Mouse (Mus musculus): ENCODE data around the gene Afmid.
A peak's percentile ranks its signal among the peaks of the same experiment; 100 is the strongest.
"Not testable (repeated sequence)": the region's sequence is repeated elsewhere in the genome, so short reads cannot be mapped to it uniquely, and the experiment has no call there.

The Afmid gene

DNA sequence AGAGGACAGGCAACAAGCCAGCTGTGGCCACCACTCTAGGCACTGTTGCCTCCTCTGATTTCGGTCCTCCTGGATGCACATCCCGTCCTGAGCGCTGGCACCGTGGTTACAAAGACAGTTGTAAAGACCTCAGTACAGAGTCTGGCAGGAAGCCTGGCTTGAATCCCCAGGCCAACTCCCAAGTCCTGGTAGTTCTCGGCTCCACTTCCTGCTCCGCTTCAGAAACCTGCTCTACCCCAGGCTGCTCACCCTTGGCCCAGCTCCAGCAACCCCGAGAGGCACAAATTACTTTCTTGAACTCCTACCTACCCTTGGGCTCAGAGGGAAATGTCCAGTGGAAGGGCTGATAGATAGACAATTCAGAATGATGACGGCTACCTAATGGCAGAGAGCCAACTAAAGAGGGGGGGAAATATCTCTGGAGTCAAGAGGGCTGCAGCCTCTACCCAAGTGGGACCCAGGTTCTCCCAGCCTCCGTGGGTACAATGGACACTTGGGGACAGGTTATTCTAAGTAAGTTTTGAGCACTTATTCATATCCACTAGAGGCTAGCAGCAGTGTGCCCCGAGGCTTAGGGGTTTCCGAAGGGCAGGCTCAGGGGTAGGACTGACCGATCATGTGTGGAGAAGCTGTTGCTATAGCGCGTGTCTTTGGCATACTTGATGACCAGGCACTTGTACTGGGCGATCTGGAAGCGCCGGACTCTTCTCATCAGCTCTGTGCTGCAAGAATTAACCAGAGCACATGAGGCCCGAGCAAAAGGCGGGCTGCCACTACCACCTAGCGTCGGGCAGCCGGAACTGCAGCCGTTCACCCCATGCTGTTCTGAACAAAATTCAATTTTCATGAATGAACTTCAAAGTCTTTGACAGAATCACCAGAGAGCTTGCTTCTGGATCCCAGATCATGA, 1.4 kb upstream of the Afmid start:
- peak; percentile 74 to 86 for DNase-seq (ENCODE audit: low spot score in 2 of 2)

DNA sequence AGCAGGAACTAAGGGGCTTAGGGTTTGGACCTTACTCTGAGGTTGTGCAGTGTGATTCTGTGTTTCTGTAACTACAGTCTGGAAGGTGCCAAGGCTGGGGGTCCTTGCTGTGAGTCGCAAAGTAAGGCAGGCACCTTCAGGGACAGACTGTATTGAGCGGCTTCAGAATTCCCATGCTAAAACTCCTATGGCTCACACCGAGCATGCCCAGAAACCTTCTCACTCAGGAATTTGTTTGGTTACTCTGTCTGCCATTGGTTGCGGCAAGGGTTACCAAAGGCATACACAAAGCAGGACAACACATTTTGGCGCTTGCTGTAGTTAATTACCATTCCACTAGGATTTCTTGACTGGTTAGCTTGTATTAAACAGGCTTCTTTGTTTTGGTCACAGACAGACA, 440 bp downstream of the Afmid start:
- DNase-seq (ENCODE audit: low spot score in 2 of 2): no peak

DNA sequence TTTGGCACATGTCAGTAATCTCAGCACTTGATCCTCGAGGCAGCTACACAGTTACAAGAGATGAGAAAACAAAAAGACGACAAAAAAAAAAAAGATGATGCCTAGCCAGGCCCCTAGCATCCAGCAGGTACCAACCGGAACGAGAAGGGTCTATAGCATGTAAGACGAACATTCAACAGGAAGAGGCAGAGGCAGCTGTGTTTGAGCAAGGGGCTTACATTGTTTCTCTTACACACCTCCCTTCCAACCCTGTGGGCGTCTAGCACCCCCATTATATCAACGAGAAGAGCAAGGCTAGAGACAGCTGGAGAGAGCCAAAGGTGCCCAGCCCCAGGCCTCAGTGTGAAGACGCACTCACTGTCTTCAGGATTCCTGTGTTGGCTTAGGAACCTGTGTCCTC, 1.2 kb downstream of the Afmid start:
- DNase-seq (ENCODE audit: low spot score in 2 of 2): no peak

DNA sequence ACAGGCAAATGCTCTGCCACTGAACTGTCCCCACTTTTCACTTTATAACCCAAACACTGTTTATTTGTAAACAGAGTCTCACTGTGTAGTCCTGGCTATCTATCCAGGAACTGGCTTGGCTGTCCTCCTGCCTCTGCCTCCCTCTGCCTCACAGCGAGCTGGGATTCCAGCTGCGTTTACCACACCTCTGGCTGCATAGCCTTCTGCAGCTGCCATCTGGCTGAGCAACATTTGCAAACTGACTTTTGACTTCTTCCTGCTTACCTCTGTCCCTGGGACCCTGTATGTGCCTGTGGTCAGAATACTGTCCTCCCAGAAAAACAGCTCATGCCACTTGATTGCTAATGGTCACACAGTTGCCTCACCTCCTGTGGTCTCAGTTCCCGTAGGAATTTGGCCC, 1.7 kb downstream of the Afmid start:
- DNase-seq (ENCODE audit: low spot score in 2 of 2): no peak

DNA sequence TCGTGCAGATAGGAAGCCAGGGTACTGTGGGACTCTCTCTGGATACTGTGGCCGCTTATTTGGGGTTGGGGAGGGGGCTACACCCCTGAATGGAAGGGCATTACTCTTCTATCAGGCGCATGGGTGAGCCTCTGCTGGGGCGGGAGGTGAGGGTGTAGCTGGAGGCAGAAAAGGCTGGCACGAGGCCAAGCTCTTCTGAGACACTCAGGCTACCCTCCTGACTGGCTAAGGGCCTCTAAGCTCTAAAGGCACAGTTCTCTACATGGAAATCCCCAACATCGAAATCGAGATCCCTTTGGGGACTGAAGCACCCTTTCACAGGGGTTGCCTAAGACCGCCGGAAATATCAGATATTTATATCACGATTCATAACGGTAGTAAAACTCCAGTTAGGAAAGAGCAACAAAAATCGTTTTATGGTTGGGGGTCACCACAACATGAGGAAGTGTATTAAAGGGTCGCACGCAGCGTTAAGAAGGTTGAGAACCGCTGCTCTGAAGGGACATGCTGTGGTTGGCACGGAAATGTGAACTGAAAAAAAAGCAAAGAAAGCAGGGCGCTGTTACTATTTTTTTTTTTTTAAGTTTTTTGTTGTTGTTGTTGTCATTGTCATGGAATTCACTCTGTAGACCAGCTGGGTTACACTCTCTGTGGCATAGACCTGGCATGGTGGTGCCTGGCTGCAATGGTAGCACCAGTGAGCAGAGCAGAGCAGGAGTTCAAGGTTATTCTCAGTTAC, 2.6 kb downstream of the Afmid start:
- no peak for DNase-seq (ENCODE audit: low spot score in 2 of 2)

DNA sequence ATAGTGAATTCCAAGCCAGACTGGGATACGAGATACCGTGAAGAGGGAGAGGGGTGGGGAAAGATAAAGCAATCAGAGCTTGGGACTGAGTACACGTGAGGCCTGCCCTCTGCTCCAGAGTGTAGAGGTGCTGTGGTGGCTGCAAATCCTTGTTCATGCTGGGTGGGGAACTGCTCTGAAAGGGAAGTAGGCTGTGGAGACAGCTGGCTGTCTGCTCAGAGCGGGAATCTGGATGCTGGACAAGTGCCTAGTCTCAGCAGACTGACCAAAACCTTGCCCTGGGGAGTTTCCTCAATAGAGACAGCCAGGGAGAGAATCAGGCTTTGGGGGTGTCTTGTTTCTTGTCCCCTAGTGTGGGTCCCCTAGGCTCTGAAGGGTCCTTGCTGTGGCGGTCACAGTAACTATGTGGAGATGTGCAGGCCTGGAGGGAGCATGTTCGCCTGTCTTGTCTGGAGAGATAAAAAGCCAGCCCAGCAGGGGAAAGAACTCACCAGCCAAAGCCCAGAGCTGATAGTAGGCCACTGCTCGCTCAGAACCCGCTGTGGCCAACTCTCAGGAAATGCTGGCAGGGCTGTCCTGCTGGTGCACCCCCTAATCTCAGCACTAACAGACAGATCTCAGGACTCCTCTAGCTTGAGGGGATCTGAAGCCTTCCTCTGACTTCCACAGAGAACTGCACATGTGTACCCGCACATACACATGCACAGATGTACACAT, 3.3 kb downstream of the Afmid start:
- DNase-seq (ENCODE audit: low spot score in 2 of 2): no peak

DNA sequence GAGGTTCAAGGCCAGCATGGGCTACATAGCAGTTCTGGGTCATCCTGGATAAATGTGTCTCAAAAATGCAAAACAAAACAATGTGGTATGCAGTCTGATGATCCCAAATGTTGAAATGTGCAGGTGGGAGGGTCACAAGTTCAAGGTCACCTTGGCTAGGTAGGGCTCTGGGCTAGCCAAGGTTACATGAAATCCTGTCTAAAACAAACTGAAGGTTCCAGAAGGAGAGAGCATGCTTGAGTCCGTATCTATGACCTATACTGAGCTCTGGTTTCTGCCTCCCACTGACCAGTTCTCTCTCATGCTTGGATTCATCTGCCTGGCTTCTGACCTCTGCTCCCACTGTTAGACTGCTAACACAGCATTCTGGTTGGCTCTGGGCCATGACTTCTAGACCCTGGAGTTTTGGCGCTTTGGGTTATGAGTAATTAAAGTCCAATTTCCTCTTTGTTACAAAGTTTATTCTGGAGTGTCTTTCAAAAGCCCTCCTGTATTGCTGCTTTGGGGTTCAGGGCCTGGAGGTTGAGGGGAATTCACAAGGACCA, 4.0 kb downstream of the Afmid start:
- no peak for DNase-seq (ENCODE audit: low spot score in 2 of 2)

DNA sequence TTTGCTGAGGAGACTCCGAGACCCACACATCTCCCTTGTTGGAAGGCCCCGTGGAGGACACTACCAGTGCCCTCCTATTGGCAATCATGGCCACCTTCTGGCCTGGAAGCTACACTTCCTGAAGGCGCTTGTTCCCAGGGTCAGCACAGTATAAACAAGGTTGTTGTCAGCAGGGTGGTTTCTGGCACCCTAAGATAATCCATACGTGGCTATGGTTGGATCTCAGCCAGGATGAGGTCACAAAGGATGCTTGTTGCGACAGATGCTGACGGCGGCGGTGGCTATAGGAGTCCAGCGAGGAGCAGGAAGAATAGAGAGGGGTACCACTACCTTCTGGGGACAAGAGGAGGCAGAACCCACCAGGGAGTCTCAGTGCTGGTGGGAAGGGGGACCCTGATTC, 4.7 kb downstream of the Afmid start:
- no peak for DNase-seq (ENCODE audit: low spot score in 2 of 2)

DNA sequence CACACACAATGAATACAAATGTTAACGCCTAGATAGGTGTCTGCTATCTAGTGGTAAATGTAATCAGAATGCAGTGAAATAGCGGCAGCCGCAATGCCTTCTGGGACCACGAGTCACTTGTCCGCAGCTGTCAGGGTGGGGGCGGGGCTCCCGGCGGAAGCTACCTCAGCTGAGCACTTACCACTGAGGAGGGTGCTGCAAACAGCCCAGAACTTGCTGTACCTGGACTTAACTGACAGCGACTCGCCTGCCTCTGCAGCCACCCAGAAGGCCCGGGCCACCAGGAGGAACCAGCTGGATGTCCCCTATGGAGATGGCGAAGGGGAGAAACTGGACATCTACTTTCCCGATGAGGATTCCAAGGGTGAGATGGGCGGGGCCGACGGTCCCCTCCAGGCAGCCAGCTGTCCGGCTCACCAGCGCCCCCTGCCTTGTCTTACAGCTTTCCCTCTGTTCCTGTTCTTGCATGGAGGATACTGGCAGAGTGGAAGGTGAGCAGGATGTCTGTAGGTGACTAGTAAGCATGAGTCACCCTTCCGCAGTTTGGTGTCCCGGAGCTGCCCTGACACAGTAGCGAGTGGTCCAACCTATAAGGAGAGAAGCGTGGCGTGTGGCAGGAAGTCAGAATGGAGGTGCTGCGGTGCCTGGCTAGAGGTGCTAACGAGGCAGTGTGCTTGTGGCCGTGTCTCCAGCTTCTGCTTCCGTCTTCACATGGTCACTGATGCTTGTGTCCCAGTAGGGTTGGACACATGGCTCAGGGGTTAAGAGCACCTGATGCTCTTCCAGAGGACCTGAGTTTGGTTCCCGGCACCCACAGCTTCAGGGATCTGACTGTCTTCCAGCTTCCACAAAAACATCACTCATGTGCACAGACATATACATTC, 6.6 kb downstream of the Afmid start:
- DNase-seq (ENCODE audit: low spot score in 2 of 2): peak; percentile 66 to 67

DNA sequence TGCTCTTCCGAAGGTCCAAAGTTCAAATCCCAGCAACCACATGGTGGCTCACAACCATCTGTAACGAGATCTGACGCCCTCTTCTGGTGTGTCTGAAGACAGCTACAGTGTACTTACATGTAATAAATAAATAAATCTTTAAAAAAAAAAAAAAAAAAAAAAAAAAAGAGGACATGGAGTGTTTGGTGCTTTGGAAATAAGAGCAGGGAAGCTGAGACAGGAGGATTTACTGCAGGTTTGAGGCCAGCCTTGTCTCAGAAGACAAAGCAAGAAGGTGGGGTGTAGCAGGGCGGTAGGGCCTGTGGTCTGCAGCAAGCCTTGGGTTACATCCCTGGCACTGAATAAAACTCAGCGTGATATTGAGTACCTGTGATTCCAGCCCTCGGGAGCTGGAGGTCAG, 7.8 kb downstream of the Afmid start:
- DNase-seq (ENCODE audit: low spot score in 2 of 2): not testable (repeated sequence)

DNA sequence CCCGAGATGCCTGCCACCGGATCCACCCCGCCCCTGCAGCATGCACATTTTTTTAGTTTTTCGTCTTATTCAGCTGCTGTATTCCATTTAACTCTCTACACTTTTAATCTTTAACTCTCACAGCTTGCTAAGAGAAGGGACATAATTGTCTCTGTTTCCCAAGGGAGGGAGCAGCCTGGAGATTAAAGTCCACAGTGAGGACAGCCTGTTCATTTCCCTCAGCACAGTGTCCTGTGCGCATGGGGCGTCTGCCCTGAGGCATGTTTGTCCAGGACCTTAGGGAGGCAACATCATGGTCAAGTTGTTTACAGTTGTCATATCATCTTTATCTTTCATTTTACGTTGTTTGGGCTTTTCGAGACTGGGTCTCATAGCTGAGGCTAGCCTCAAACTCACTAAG, 8.4 kb downstream of the Afmid start:
- no peak for DNase-seq (ENCODE audit: low spot score in 2 of 2)

DNA sequence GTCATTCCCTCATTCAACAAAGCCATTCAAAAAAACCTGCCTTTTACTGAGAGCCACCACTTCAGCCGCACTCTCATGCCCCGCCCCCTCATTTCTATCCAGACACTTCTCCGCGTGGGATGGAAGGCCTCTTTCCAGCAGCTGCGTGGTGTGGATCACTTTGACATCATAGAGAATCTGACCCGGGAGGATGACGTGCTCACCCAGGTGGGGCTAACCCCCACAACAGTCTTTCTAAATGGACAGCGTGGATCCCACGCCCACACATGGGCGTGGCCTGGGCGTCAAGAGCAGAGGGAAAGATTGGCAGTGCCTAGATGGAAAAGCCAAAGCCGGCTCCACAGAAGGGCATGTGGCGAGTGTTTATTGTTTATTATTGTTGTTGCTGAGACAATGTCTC, 10.6 kb downstream of the Afmid start:
- DNase-seq (ENCODE audit: low spot score in 2 of 2): peak; percentile 47 to 55

DNA sequence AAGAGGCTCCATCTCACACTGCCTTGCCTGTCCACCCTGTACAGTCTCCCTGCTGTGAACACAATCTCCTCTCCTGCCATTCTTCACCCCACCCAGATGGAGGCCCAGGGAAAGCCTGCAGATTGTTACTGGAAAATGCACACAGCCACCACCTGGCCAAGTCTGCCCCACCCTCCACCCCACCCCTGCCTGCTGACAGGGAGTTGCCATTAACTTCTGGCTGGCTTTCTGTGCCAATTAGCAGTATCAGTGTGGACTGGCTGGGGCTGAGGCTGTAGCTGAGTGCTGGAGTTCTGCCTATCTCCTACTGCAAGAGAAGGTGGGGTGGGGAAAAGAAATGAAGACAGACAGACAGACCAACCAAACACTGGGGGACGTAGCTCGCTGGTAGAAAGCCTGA, 12.8 kb downstream of the Afmid start:
- no peak for DNase-seq (ENCODE audit: low spot score in 2 of 2)

DNA sequence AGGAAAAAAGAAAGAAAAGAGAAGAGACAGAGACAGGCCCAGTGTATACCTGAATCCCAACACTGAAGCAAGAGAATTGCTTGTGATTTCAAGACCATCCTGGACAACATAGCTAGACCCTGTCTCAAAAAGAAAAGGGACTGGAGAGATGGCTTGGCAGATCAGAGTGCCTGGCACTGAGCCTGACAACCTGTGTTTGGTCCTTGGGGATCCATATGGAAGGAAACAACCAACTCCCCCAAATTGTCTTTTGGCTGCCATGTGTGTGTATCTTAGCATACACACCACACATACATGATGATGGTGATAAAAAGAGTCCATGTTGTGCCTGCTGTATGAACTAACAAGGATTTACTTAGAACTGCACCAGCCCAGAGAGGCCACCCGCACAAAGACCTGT, 13.3 kb downstream of the Afmid start:
- no peak for DNase-seq (ENCODE audit: low spot score in 2 of 2)

DNA sequence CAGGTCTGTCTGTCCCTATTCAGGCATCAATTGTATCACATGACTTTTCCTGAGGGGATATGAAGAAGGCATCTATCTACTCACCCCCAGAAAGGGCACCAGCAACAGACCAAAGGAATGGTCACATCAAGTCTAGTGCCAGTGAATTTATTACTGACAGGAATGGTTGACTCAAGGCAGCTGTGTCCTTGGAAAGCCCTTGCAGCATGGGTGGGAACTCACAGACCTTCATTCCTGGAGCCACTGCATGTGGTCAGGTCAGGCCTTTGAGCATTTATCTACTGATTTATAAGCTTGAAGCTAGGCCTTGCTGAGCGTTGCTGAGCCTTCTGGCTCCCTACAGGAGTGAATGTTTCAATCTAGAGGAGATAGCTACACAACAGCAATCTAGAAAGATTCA, 15.2 kb downstream of the Afmid start:
- DNase-seq (ENCODE audit: low spot score in 2 of 2): no peak

DNA sequence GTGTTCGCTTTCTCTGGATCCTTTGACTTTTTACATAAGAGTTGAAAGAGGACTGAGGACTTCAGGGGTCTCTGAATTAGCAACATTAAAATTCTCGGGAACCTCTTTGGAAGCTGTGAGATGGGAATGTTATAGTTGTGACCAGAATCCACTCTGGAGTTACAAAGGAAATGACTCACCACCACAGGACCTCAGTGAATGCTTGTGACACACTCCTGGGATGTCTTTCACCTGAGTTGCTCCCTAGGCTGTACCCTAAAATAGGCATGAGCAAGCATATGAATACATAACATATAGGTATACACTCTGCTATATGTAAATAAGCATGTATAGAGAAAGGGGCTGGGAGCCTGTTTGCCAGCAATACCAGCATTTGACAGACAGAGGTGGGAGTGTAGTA, 17.7 kb downstream of the Afmid start:
- DNase-seq (ENCODE audit: low spot score in 2 of 2): no peak

DNA sequence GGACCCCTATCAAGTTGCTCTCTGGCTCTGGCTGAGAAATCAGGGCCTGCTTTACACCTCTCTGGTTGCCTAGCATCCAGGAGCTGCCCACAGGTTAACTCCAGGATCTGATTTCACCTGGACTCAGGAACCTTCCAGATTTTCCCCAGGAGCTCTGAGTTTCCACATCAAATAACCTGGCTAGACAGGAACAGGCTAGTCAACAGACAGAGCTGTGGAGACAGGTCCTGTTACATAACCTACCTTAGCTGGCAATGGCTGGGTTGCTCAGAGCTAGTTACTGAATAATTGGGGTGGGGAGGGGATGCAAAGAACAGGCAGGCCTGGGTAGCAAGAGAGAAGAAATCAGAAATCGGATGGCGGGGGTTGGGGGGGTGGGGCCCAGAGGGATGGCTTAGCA, 19.3 kb downstream of the Afmid start:
- no peak for DNase-seq (ENCODE audit: low spot score in 2 of 2)

DNA sequence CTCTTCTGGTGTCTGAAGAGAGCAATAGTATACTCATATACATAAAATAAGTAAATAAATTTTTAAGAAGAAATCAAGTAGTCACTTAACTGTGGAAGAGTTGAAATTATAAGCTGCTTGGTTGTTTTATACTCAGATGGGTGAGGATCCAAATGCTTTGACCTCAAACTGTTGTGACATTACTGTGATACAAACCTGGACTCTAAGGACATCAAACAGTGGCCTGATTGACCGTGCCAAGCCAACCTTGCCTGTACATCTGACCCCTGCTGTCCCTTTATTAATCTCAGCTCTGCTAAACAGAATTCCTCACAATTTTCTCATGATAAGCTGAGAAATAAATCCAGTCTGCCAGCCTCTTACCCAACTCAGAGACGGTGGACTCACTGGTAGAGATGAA, 19.9 kb downstream of the Afmid start:
- DNase-seq (ENCODE audit: low spot score in 2 of 2): no peak

DNA sequence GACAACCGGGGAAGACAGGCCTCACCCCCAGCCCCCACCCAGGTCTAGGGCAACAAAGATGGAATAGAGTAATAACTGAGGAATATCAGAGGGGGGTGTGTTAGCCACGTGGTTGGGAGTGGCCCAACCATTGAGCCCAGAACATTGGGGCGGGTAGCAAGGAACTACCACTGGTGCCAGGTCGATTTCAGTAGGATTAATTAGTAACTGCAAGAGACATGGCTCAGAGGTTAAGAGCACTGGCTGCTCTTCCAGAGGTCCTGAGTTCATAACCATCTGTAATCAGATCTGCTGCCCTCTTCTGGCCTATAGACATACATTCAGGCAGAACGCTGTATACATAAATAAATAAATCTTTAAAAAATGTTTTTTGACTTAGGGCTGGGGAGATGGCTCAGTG, 20.9 kb downstream of the Afmid start:
- no peak for DNase-seq (ENCODE audit: low spot score in 2 of 2)

DNA sequence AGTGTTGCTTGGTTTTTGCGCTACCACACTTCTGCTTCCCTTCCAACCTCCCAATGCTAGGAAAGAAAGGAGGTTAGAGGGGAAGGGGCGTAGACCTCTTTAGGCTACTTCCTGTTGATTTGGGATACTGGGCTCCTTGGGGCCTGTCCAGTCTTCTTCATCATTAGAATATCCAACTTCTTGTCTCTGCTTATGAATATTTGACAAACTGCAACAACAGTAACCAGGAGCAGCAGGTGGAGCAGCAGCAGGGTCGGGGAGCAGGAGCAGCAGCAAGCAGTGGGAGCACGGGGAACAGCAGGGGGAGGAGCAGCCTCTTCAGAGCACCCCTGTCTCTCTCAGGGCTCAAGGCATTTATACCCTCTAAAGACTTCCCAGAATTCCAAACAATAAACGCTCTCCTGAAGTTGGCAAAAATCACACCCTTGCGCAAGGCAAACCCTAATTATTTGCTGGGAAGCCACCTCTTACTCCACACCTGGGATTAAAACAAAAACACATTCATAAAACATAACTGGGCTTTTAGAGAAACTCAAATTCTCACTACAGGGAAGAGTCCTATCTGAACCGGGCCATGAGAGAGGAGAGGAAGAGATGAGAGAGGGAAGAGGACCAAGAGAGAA, 22.0 kb downstream of the Afmid start:
- no peak for DNase-seq (ENCODE audit: low spot score in 2 of 2)
